ENCODE assay signal across 25 mouse cellular contexts in the genomic region with DNA sequence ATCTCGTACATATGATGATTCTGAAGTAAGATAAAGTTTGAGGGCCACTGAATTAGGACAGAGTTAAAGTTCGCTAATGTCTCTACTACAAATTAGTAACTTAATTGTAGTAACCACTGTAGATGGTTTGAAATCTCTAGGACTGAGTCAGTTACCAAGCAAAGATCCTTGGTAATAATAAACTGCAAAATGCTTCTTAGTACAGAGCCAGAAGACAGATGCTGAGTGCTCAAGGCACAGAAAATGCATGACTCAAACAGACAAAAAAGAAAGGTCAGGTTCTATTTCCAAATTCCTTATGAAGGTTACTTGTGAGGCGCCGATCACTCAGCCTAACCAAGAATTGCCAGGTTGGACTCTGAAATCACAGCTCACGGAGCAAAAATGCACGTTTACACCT.
"Had no signal": no experiment of that assay in that cellular context is flagged by ENCODE, and none has a peak within 500 bp of the region (broad histone marks: within the 10 kb centered on the region; RNA-seq: fewer than 3 reads in every experiment).

No protein-coding gene starts in this region.

- H3K36me3 ChIP-seq: hindbrain, embryonic 10.5 days; hindbrain, embryonic 12.5 days; intestine, embryonic 15.5 days; kidney, embryonic 15.5 days; limb, embryonic 10.5 days; limb, embryonic 12.5 days; liver, embryonic 13.5 days; liver, embryonic 15.5 days had no signal

- H3K4me3 ChIP-seq: gastrocnemius, adult 2 months; heart, embryonic 10.5 days; heart, embryonic 12.5 days; hindbrain, embryonic 10.5 days; hindbrain, embryonic 12.5 days; intestine, embryonic 15.5 days; kidney, embryonic 15.5 days; layer of hippocampus, adult 2 months; left cerebral cortex, adult 2 months; limb, embryonic 10.5 days; limb, embryonic 12.5 days; liver, embryonic 13.5 days; liver, embryonic 15.5 days had no signal

- H3K27ac ChIP-seq: gastrocnemius, adult 2 months; heart, embryonic 10.5 days; hindbrain, embryonic 10.5 days; hindbrain, embryonic 12.5 days; hindbrain, embryonic 14.5 days; intestine, embryonic 15.5 days; kidney, embryonic 15.5 days; kidney, postnatal 0 days; layer of hippocampus, adult 2 months; left cerebral cortex, adult 2 months; limb, embryonic 10.5 days; limb, embryonic 12.5 days; liver, embryonic 13.5 days; liver, embryonic 15.5 days had no signal

- H3K4me1 ChIP-seq: heart, embryonic 12.5 days; hindbrain, embryonic 10.5 days; hindbrain, embryonic 12.5 days; intestine, embryonic 15.5 days; kidney, embryonic 15.5 days; limb, embryonic 10.5 days; limb, embryonic 12.5 days; liver, embryonic 13.5 days; liver, embryonic 15.5 days had no signal

- DNase-seq: gastrocnemius, adult 2 months; gastrocnemius, postnatal 10 days; gastrocnemius, postnatal 25 days; heart, adult 18-20 months; heart, postnatal 10 days; heart, postnatal 4 days; kidney, adult 18-20 months; kidney, adult 9 months; kidney, postnatal 14 days; kidney, postnatal 4 days; liver; liver, embryonic 13.5 days had no signal

- H3K27me3 ChIP-seq: heart, embryonic 12.5 days; hindbrain, embryonic 12.5 days; intestine, embryonic 15.5 days; kidney, embryonic 15.5 days; limb, embryonic 12.5 days; liver, embryonic 13.5 days; liver, embryonic 15.5 days had no signal
